Mouse (Mus musculus) neural tube, embryonic 13.5 days (tissue): ENCODE results near the gene Nup93. TPM values are rescaled to one million over a fixed set of nuclear protein-coding genes. Genes with fewer than 3 reads are reported as not detected.

Experiments
- ATAC-seq: fragments of 200-750 bp; cut with Nextera tagmentation; 2 replicates; pipeline ENCODE4 v1.8.0; 2017; ENCODE audit warnings: low read depth, mild to moderate bottlenecking, moderate TSS enrichment, moderate library complexity
- H3K27ac ChIP-seq: fragments of 300-500 bp; sonication (generic); replicated peaks from 2 replicates; pipeline ENCODE4 v1.5.1; 2015; ENCODE audit warnings: moderate library complexity, mild to moderate bottlenecking, inconsistent platforms
- H3K27me3 ChIP-seq: fragments of 300-500 bp; sonication (generic); 2 replicates; pipeline ENCODE4 v1.6.1; 2015; ENCODE audit warnings: mild to moderate bottlenecking, inconsistent platforms
- H3K36me3 ChIP-seq: fragments of 300-500 bp; sonication (generic); 2 replicates; pipeline ENCODE4 v1.6.1; 2015; ENCODE audit warnings: mild to moderate bottlenecking, inconsistent platforms
- H3K4me1 ChIP-seq: fragments of 300-500 bp; sonication (generic); replicated peaks from 2 replicates; pipeline ENCODE4 v1.6.1; 2015; ENCODE audit warnings: inconsistent platforms
- H3K4me2 ChIP-seq: fragments of 300-500 bp; sonication (generic); 2 replicates; pipeline ENCODE4 v1.6.1; 2015; ENCODE audit warnings: inconsistent platforms, mild to moderate bottlenecking, moderate library complexity
- H3K4me3 ChIP-seq: fragments of 300-500 bp; sonication (generic); 2 replicates; pipeline ENCODE4 v1.5.1; 2015; ENCODE audit warnings: mild to moderate bottlenecking, inconsistent platforms
- H3K9ac ChIP-seq: fragments of 300-500 bp; sonication (generic); 2 replicates; pipeline ENCODE4 v1.6.1; 2015; ENCODE audit warnings: moderate library complexity, mild to moderate bottlenecking, inconsistent platforms
- H3K9me3 ChIP-seq: fragments of 300-500 bp; sonication (generic); 2 replicates; pipeline ENCODE4 v1.6.1; 2016; ENCODE audit warnings: inconsistent platforms
- WGBS: fragments of 180-500 bp; shearing (Covaris S2); methylation state at CpG from one replicate; pipeline ENCODE4 v1.1.7; 2015; 5-methylcytosine and 5-hydroxymethylcytosine counted together
- polyA plus RNA-seq: library from polyadenylated mRNA; unstranded; fragments of >200 nt; fragmentation: Nextera tagmentation; extraction: Ambion mirVana; gene quantifications from 2 replicates; pipeline ENCODE4 v1.2.1, GENCODE M21; 2015

The Nup93 gene
- polyA plus RNA-seq, 1 experiment from 2014 or later, result 56.1 TPM

DNA sequence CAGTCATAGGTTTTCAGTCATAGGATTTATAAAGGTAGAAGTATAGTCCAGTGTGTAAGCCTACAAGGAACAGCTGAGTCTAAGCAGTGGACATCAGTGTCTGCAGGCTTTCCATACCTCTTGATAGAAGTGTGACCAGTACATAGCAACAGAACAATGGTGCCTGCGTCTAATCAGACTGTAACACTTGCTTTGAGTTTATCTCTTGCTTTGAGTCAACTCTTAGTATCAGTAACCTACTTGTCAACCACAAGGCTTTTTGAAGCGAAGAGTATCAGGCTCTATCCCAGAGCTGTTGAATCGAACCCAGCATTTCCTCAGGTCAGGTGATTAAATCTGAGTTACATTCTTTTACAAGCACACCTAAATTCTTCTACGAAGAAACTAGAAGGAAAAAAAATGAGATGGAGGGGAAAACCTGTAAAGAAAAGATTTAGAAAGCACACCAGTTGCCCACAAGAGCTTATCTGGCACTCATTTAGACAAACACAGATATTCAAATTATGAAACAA is 25.9 kb downstream of the Nup93 start:
- no peak overlapping the region for H3K4me3 ChIP-seq
- 94% methylated on average over 4 of the region's 4 CpGs for WGBS
- H3K27ac ChIP-seq, result no peak overlapping the region
- peaks cover 15% of the 10 kb centered on the region for H3K36me3 ChIP-seq
- H3K4me2 ChIP-seq, result no peak overlapping the region
- no peaks in the 10 kb centered on the region for H3K9me3 ChIP-seq
- H3K4me1 ChIP-seq, result no peaks in the 10 kb centered on the region
- no peaks in the 10 kb centered on the region for H3K27me3 ChIP-seq
- ATAC-seq, result no peak
- H3K9ac ChIP-seq, result no peak overlapping the region

GRCm38 (mm10) chr8:94249836-94250435 is 35.6 kb downstream of the Nup93 start:
- H3K9me3 ChIP-seq, result no peaks in the 10 kb centered on the region
- H3K27me3 ChIP-seq, result no peaks in the 10 kb centered on the region
- no peak for ATAC-seq
- no peaks in the 10 kb centered on the region for H3K36me3 ChIP-seq
- H3K4me1 ChIP-seq, result peaks cover 17% of the 10 kb centered on the region; the same call in 1 of the 2 replicates
- no peak overlapping the region for H3K4me3 ChIP-seq
- H3K27ac ChIP-seq, result peak overlapping the region; percentile 33; the same call in 1 of the 2 replicates
- no peak overlapping the region for H3K4me2 ChIP-seq
- no peak overlapping the region for H3K9ac ChIP-seq
- WGBS, result 75% methylated on average over 2 of the region's 2 CpGs

GRCm38 (mm10) chr8:94258881-94259280 is 44.5 kb downstream of the Nup93 start:
- no peak for ATAC-seq
- Histone ChIP-seq H3K27ac (0 out of 2 replicates have a peak overlapping the region, but pooled peaks have one; percentile 49), H3K4me1 (peaks cover 8% of the 10 kb centered on the region; the same call in 1 of the 2 replicates), H3K4me2 (no peak overlapping the region), H3K36me3 (no peaks in the 10 kb centered on the region), H3K27me3 (no peaks in the 10 kb centered on the region), H3K9me3 (no peaks in the 10 kb centered on the region), H3K9ac (no peak overlapping the region), H3K4me3 (no peak overlapping the region)
- WGBS, result 68% methylated on average over 6 of the region's 6 CpGs

GRCm38 (mm10) chr8:94262626-94263297 is 48.4 kb downstream of the Nup93 start:
- H3K4me2 ChIP-seq, result no peak overlapping the region
- H3K27me3 ChIP-seq, result no peaks in the 10 kb centered on the region
- H3K4me3 ChIP-seq, result no peak overlapping the region
- H3K9me3 ChIP-seq, result no peaks in the 10 kb centered on the region
- WGBS, result 72% methylated on average over 3 of the region's 3 CpGs
- no peak for ATAC-seq
- H3K27ac ChIP-seq, result no peak overlapping the region
- H3K36me3 ChIP-seq, result no peaks in the 10 kb centered on the region
- H3K9ac ChIP-seq, result no peak overlapping the region
- peaks cover 24% of the 10 kb centered on the region for H3K4me1 ChIP-seq

DNA sequence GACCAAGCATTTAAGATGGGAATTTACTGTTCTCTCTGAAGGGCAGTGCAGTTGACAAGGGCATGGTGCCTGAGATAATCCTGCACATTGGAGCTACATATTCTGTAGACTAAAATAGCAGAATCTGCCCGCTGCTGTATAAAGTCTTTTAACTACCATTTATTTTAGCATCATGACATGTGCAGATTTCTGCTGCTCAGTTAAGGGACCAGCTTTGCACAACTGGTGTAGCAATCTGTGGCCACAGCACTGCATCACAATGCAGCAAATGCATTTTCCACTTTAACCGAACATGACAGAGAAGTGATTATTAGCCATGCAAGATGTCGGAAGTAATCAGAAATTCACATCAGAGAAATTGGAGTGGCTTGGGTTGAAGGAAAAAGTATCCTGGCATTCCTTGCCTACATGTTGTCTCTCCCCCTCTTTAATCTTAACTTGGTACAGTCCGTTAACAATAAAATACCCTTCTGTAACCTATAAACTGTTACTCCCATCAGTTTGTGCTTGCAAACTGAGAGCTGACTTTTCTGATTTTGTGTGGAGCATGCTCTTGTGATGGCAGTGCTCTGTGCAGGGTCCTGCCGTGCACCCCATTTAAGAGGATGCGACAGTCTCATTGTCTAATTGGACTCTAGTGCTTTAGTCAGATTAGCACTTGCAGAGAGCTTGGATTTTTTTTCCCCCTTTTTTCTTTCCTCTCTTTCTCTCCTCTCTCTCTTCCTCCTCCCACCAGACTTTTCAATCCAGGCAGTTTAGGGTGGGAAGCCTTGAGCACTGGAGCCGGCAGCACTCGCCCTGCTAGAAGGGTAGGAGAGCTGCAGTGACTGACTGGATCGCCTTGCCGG is 52.2 kb downstream of the Nup93 start:
- H3K36me3 ChIP-seq, result no peaks in the 10 kb centered on the region
- WGBS, result 44% methylated on average over 10 of the region's 10 CpGs
- peak overlapping the region; percentile 70 for H3K9ac ChIP-seq
- H3K4me1 ChIP-seq, result peaks cover 23% of the 10 kb centered on the region
- H3K9me3 ChIP-seq, result no peaks in the 10 kb centered on the region
- peak; percentile 78 for ATAC-seq
- peak overlapping the region; percentile 86 for H3K27ac ChIP-seq
- no peaks in the 10 kb centered on the region for H3K27me3 ChIP-seq
- H3K4me3 ChIP-seq, result peak overlapping the region; percentile 36
- peak overlapping the region; percentile 52 for H3K4me2 ChIP-seq

- H3K4me2 ChIP-seq, result peak overlapping the region; percentile 39
- 76% methylated on average over 3 of the region's 3 CpGs for WGBS
- no peak for ATAC-seq
These were observed 54.1 kb downstream of the Nup93 start for GRCm38 (mm10) chr8:94268359-94268890.

GRCm38 (mm10) chr8:94270309-94270708 is 55.9 kb downstream of the Nup93 start:
- no peak overlapping the region for H3K27ac ChIP-seq

More at GRCm38 (mm10) chr8:94268359-94268890, 54.1 kb downstream of the Nup93 start:
- Histone ChIP-seq H3K36me3 (no peaks in the 10 kb centered on the region), H3K9me3 (no peaks in the 10 kb centered on the region), H3K4me3 (peak overlapping the region; percentile 29), H3K27me3 (no peaks in the 10 kb centered on the region), H3K9ac (peak overlapping the region; percentile 56), H3K27ac (peak overlapping the region; percentile 40; the same call in 1 of the 2 replicates), H3K4me1 (peaks cover 23% of the 10 kb centered on the region)

GRCm38 (mm10) chr8:94271102-94271501 is 56.7 kb downstream of the Nup93 start:
- ATAC-seq, result no peak
- H3K9ac ChIP-seq, result no peak overlapping the region
- no peaks in the 10 kb centered on the region for H3K27me3 ChIP-seq
- no peaks in the 10 kb centered on the region for H3K36me3 ChIP-seq
- WGBS, result 86% methylated on average over 7 of the region's 7 CpGs
- H3K4me1 ChIP-seq, result peaks cover 21% of the 10 kb centered on the region
- no peaks in the 10 kb centered on the region for H3K9me3 ChIP-seq
- H3K4me2 ChIP-seq, result no peak overlapping the region
- no peak overlapping the region for H3K4me3 ChIP-seq
- no peak overlapping the region for H3K27ac ChIP-seq

More at GRCm38 (mm10) chr8:94270309-94270708, 55.9 kb downstream of the Nup93 start:
- 95% methylated on average over 7 of the region's 7 CpGs for WGBS
- ATAC-seq, result no peak
- H3K4me1 ChIP-seq, result peaks cover 23% of the 10 kb centered on the region
- no peak overlapping the region for H3K9ac ChIP-seq
- no peaks in the 10 kb centered on the region for H3K36me3 ChIP-seq
- H3K27me3 ChIP-seq, result no peaks in the 10 kb centered on the region
- H3K4me3 ChIP-seq, result 0 out of 2 replicates have a peak overlapping the region, but pooled peaks have one; percentile 2
- peak overlapping the region; percentile 39 for H3K4me2 ChIP-seq
- no peaks in the 10 kb centered on the region for H3K9me3 ChIP-seq

DNA sequence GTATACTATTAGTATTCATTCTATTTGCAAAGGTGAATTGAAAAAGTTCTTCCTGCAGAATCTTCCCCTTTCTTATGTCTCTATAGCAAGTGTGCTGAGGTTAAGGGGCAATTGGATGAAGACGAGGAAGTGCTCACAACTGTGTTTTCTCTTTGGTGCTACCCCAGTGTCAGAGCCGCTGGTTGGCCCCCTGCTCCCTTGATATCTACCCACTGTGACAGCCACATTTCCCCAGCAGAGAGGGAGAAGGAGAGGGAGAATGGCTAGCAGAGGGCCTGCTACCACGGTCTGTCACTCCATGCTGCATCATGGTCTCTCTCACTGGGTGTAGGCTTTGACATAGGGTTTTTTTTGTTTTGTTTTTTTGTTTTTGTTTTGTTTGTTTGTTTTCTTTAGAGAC is 58.2 kb downstream of the Nup93 start:
- Histone ChIP-seq H3K27me3 (no peaks in the 10 kb centered on the region), H3K4me3 (no peak overlapping the region), H3K27ac (no peak overlapping the region), H3K9me3 (no peaks in the 10 kb centered on the region), H3K36me3 (no peaks in the 10 kb centered on the region), H3K4me2 (no peak overlapping the region), H3K9ac (no peak overlapping the region), H3K4me1 (0 out of 2 replicates have a peak, but pooled peaks cover 11% of the 10 kb centered on the region)
- 72% methylated on average over 3 of the region's 3 CpGs for WGBS
- no peak for ATAC-seq

GRCm38 (mm10) chr8:94273289-94273850 is 59.0 kb downstream of the Nup93 start:
- Histone ChIP-seq H3K4me1 (0 out of 2 replicates have a peak, but pooled peaks cover 11% of the 10 kb centered on the region), H3K27me3 (no peaks in the 10 kb centered on the region), H3K4me3 (no peak overlapping the region), H3K4me2 (no peak overlapping the region), H3K27ac (no peak overlapping the region), H3K9me3 (no peaks in the 10 kb centered on the region), H3K9ac (no peak overlapping the region), H3K36me3 (no peaks in the 10 kb centered on the region)
- ATAC-seq, result no peak
- WGBS, result 85% methylated on average over 5 of the region's 5 CpGs

- Histone ChIP-seq H3K4me3 (no peak overlapping the region), H3K4me2 (no peak overlapping the region), H3K4me1 (0 out of 2 replicates have a peak, but pooled peaks cover 11% of the 10 kb centered on the region), H3K27me3 (no peaks in the 10 kb centered on the region), H3K27ac (no peak overlapping the region), H3K9ac (no peak overlapping the region), H3K36me3 (no peaks in the 10 kb centered on the region), H3K9me3 (no peaks in the 10 kb centered on the region)
- no peak for ATAC-seq
- 68% methylated on average over 5 of the region's 5 CpGs for WGBS
These were observed 59.7 kb downstream of the Nup93 start for GRCm38 (mm10) chr8:94274030-94274429.
